Mouse (Mus musculus): ENCODE measurements at regions not wholly inside any gene's neighbourhood (a gene's known extent, or its start where the extent isn't known, plus 50 kb on each side); places are given as distances from the start of the nearest gene placed in this dataset.

- TF ChIP-seq POLR2A (IDR thresholded peaks at IDR 0.05; ENCODE audit: insufficient read length, low read depth) = no peak
- TF ChIP-seq E2F4 (IDR thresholded peaks at IDR 0.05; ENCODE audit: insufficient read depth) = no peak
- TF ChIP-seq MAX (IDR thresholded peaks at IDR 0.05; ENCODE audit: low read depth) = no peak
Observed at GRCm38 (mm10) chr2:171230536-171230935, 498.9 kb downstream of the Dok5 start.

Data from myocyte (in vitro differentiated cells).